Mouse (Mus musculus): Measurements from ENCODE around the gene Alox5ap. TPM values are rescaled to one million over a fixed set of nuclear protein-coding genes. Genes with fewer than 3 reads are reported as not detected.

The Alox5ap gene
- total RNA-seq, 2 experiments from 2014 or later = 10.1 to 12.0 TPM

DNA sequence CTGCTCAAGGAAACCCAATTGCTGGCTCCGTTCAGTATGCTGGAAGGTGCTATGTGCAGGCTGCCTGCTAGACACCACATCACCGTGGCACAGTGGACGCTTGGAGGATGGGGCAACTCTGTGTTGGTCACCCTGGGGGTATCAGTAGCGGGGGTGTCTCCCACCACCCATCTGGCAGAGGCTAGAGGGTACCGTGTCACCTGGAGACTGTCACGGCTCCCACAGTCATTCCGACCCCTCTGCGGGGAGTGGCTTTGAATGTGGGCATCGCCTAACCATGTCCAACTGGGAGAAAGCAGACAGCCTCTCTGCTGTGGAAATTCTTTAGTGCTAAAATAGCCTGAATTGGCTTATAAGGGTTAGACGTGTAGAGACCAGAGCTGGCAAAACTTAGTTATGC is 72.6 kb downstream of the Alox5ap start:
- intact Hi-C loops (cut with DNase I) = loop anchor here (2.0 to 5.0 kb wide), 4 partner anchors 185 to 526 kb away; no protein-coding TSS in a partner anchor
- DNase-seq = no peak

Small RNA genes within 50 kb of the gene (microRNA-seq; reads per million reads assigned to microRNA genes)
- 0 reads per million in 2 experiments for gene Gm24105

Other genes starting within 250 kb of the Alox5ap start
- 10 to 100 TPM; 19.1 to 23.6 TPM for gene Uspl1, start 80.4 kb upstream of the Alox5ap start, total RNA-seq (2021)
- gene Hmgb1, start 80.3 kb upstream of the Alox5ap start, total RNA-seq (2021) = 100 to 1,000 TPM; 174 to 190 TPM
- gene Medag, start 147.0 kb downstream of the Alox5ap start, total RNA-seq (2021) = 10 to 100 TPM; 18.3 to 22.4 TPM
- gene Tex26, start 174.9 kb downstream of the Alox5ap start, total RNA-seq (2021) = not detected